Mouse (Mus musculus) ZHBTc4 (cell line): ENCODE measurements around the gene B3gnt2.

Source experiments
- DNase-seq: peaks from one replicate; pipeline ENCODE4 v3.0.0-alpha.2; 2011; ENCODE audit warnings: low read depth, low spot score

The B3gnt2 gene

DNA sequence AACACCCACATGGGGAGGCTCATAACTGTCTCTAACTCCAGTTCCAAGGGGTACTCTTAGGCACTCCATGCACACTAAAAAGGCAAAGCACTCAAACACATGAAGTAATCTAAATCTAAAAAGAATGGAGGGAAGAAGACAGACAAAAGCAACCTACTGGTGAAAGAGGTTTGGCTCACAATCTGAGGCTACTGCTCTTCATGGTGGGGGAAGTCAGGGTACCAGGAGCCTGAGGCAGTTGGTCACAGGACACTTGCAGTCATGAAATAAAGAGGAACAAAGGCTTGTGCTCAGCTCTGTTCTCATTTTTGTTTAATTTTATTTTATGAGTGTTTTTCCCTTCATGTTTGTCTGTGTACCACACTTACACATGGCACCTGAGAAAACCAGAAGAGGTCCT, 45.6 kb downstream of the B3gnt2 start:
- DNase-seq: no peak

- DNase-seq: no peak
These were observed 46.6 kb downstream of the B3gnt2 start for GRCm38 (mm10) chr11:22813921-22814704.

GRCm38 (mm10) chr11:22813427-22813826, 47.3 kb downstream of the B3gnt2 start:
- no peak for DNase-seq

- no peak for DNase-seq
These were observed 49.3 kb downstream of the B3gnt2 start for GRCm38 (mm10) chr11:22811413-22811812.

- DNase-seq: no peak
These were observed 51.2 kb downstream of the B3gnt2 start for GRCm38 (mm10) chr11:22809465-22810096.

- no peak for DNase-seq
These were observed 52.7 kb downstream of the B3gnt2 start for GRCm38 (mm10) chr11:22808040-22808439.

DNA sequence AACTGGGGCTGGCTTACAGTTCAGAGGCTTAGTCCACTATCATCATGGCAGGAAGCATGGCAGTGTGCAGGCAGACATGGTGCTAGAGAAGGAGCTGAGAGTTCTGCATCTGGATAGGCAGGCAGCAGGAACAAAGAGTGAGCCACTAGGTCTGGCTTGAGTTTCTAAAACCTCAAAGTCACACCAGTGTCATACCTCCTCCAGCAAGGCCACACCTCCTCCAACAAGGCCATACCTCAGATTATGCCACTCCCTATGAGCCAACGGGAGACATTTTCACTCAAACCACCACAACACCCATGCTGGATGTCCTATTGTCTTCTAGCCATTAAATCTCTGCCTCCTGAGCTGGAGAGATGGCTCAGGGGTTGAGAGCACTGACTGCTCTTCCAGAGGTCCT, 55.6 kb downstream of the B3gnt2 start:
- peak; percentile 55 for DNase-seq

GRCm38 (mm10) chr11:22799987-22800424, 60.8 kb downstream of the B3gnt2 start:
- peak; percentile 98 for DNase-seq

DNA sequence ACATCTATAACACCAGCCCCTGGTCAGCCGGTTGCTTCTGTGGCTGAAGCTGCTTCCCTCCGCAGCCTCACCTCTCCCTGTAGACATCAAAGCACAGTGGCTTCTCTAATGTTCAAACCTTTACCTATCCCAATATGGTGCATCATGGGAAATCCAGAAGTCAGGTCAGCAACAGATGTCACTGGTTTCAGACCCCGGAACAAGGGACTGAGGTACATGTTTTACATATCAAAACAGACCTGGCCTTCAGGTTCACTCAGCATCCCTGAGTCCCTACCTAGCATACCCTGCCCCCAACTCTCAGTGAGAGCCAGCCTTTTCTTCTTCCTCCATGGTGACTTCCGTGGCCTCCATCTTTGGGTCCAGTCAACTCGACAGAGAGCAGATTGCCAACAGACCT, 61.8 kb downstream of the B3gnt2 start:
- peak; percentile 66 for DNase-seq

- no peak for DNase-seq
These were observed 66.0 kb downstream of the B3gnt2 start for GRCm38 (mm10) chr11:22794734-22795133.

DNA sequence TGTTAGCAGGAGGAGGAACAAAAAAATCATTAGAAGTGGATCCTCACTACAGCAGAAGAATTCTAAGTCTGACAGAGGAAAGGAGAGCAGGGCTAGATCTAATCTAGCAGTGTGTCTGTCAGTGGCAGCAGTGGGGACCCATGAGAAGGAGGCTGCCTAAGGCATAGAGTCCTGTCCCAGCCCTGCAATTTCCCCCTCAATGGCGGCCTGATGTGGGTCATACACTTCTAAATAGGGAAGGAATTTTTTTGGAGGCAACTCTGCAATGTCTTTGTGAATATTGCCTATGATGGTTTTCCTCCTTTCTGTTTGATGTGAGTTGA, 66.9 kb downstream of the B3gnt2 start:
- DNase-seq: no peak

GRCm38 (mm10) chr11:22793176-22793880, 67.4 kb downstream of the B3gnt2 start:
- no peak for DNase-seq

- no peak for DNase-seq
These were observed 68.6 kb downstream of the B3gnt2 start for GRCm38 (mm10) chr11:22792149-22792548.

DNA sequence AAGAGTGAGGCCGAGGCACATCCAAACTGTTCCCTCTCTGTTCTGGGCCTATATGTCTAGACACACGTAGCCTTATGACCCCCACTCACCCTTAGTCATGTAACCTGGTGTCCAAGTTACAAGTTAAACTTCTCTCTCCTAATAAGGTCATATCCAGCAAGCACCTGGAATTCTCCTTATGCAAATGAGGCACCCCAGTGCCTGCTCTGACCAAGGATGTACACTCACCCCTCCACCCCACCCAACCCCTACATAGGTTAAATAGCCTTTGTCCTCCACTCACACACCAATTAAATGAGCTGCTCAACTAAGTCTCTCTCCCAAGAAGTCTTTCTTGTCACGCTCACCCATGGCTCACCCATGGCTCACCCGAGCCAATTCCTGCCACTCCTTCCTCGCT, 69.0 kb downstream of the B3gnt2 start:
- DNase-seq: peak; percentile 52

- DNase-seq: no peak
These were observed 72.9 kb downstream of the B3gnt2 start for GRCm38 (mm10) chr11:22787833-22788232.

DNA sequence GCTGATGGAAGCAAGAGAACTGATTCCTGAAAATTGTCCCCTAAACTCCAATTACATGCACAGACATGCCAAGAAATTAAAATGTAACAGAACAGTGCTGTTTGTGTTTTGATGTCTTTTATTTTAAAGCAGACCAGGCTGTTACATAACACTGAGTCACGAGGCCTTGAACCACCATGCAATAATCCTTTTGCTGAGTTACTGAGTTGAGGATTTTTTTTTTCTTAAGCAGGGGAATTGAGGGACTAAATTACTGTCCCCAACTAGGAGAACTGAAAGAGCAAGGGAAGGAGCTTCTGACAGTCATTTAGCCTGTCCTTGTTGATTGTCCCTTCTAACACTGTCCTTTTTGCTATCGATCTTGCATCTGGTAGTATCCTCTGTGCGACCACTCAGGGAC, 76.3 kb downstream of the B3gnt2 start:
- DNase-seq: no peak

GRCm38 (mm10) chr11:22782705-22783124, 78.0 kb downstream of the B3gnt2 start:
- peak; percentile 85 for DNase-seq

GRCm38 (mm10) chr11:22781190-22781589, 79.6 kb downstream of the B3gnt2 start:
- no peak for DNase-seq

DNA sequence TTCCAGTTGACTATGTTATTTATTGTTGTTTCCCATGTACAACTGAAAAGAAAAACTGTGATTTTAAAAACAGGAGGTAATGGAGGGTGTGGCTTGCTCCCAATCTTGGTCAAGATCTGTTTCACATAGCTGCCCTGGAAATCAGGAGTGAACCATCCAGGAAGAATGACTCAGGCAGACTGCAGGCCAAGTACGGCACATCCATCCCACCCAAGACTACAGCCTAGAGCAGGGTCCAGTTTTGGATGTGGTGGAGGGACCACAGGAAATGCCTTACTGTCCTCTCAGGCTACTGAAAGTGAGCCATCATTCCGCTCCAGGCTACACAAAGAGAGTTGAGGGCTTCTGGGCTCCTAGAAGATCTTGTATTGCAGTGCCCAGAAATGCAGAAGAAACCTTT, 80.0 kb downstream of the B3gnt2 start:
- no peak for DNase-seq

GRCm38 (mm10) chr11:22779821-22780551, 80.8 kb downstream of the B3gnt2 start:
- no peak for DNase-seq

GRCm38 (mm10) chr11:22778596-22778995, 82.2 kb downstream of the B3gnt2 start:
- DNase-seq: no peak

DNA sequence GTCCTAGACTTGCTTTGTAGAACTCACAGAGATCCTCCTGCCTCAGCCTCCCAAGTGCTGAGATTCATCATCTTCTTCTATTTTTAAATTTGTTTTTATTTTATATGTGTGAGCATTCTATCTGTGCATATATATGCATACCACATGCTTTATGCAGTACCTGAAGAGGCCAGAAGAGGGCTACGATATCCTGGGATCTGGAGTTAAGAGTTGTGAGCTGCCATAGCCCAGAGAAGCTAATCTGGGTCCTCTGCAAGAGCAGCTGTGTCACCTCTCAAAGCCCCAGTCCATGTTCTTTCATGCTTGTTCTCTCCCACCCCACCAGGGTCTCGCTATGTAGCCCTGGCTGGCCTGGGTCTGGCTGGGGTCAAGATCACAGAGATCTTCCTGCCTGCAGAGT, 83.2 kb downstream of the B3gnt2 start:
- DNase-seq: peak; percentile 86
